Mouse (Mus musculus) stomach, embryonic 15.5 days (tissue): ENCODE data around the gene Olfr56. TPM values are rescaled to one million over a fixed set of nuclear protein-coding genes. Genes with fewer than 3 reads are reported as not detected.
"Not testable (repeated sequence)": the region's sequence is repeated elsewhere in the genome, so short reads cannot be mapped to it uniquely, and the experiment has no call there.

Source experiments
- ATAC-seq: fragments of 200-750 bp; cut with Nextera tagmentation; 2 replicates; pipeline ENCODE4 v1.8.0; 2017; ENCODE audit warnings: low read depth, moderate number of reproducible peaks, moderate TSS enrichment; ENCODE audit not compliant: insufficient read depth, low FRiP score
- H3K27ac ChIP-seq: fragments of 300-500 bp; sonication (generic); 2 replicates; pipeline ENCODE4 v1.5.1; 2015; ENCODE audit warnings: mild to moderate bottlenecking, inconsistent platforms
- H3K27me3 ChIP-seq: fragments of 300-500 bp; sonication (generic); replicated peaks from 2 replicates; pipeline ENCODE4 v1.6.1; 2015; ENCODE audit warnings: inconsistent platforms
- H3K36me3 ChIP-seq: fragments of 300-500 bp; sonication (generic); 2 replicates; pipeline ENCODE4 v1.6.1; 2015; ENCODE audit warnings: inconsistent platforms
- H3K4me1 ChIP-seq: fragments of 300-500 bp; sonication (generic); 2 replicates; pipeline ENCODE4 v1.6.1; 2015; ENCODE audit warnings: inconsistent platforms
- H3K4me2 ChIP-seq: fragments of 300-500 bp; sonication (generic); 2 replicates; pipeline ENCODE4 v1.6.1; 2015; ENCODE audit warnings: mild to moderate bottlenecking, inconsistent platforms
- H3K4me3 ChIP-seq: fragments of 300-500 bp; sonication (generic); replicated peaks from 2 replicates; pipeline ENCODE4 v1.5.1; 2015; ENCODE audit warnings: inconsistent platforms
- H3K9ac ChIP-seq: fragments of 300-500 bp; sonication (generic); 2 replicates; pipeline ENCODE4 v1.6.1; 2015; ENCODE audit warnings: inconsistent platforms
- H3K9me3 ChIP-seq: fragments of 300-500 bp; sonication (generic); 2 replicates; pipeline ENCODE4 v1.6.1; 2016; ENCODE audit warnings: inconsistent platforms
- WGBS: fragments of 180-500 bp; shearing (Covaris S2); methylation state at CpG from one replicate; pipeline ENCODE4 v1.1.7; 2015; 5-methylcytosine and 5-hydroxymethylcytosine counted together
- polyA plus RNA-seq: library from polyadenylated mRNA; unstranded; fragments of >200 nt; fragmentation: Nextera tagmentation; extraction: Ambion mirVana; gene quantifications from 2 replicates; pipeline ENCODE4 v1.2.1, GENCODE M21; 2015

Gene Olfr56
- polyA plus RNA-seq, 1 experiment from 2014 or later: not detected

GRCm38 (mm10) chr11:49154077-49154476 is 175.4 kb downstream of the Olfr56 start, which contains the start of gene Olfr1394:
Gene Olfr1394, plus strand, starts transcription at chr11:49154377.
- H3K9me3 ChIP-seq: no peaks in the 10 kb centered on the region
- H3K4me3 ChIP-seq: no peak within 1 kb of the TSS
- no peaks in the 10 kb centered on the region for H3K27me3 ChIP-seq
- no peak within 1 kb of the TSS for H3K9ac ChIP-seq
- no peak for ATAC-seq
- no peak within 1 kb of the TSS for H3K4me2 ChIP-seq
- 82% methylated on average over 1 of the region's 1 CpGs for WGBS
- no peaks in the 10 kb centered on the region for H3K36me3 ChIP-seq
- no peaks in the 10 kb centered on the region for H3K4me1 ChIP-seq
- no peak within 1 kb of the TSS for H3K27ac ChIP-seq

GRCm38 (mm10) chr11:49156821-49157814 is 178.4 kb downstream of the Olfr56 start:
- no peak overlapping the region for H3K4me2 ChIP-seq
- no peaks in the 10 kb centered on the region for H3K27me3 ChIP-seq
- no peak overlapping the region for H3K9ac ChIP-seq
- H3K4me3 ChIP-seq: no peak overlapping the region
- ATAC-seq: 0 out of 2 replicates have a peak, but pooled peaks have one; percentile 14
- 84% methylated on average over 2 of the region's 2 CpGs for WGBS
- no peaks in the 10 kb centered on the region for H3K36me3 ChIP-seq
- no peaks in the 10 kb centered on the region for H3K9me3 ChIP-seq
- no peaks in the 10 kb centered on the region for H3K4me1 ChIP-seq
- H3K27ac ChIP-seq: no peak overlapping the region

GRCm38 (mm10) chr11:49168839-49169611 is 190.3 kb downstream of the Olfr56 start:
- no peaks in the 10 kb centered on the region for H3K36me3 ChIP-seq
- H3K4me2 ChIP-seq: peak overlapping the region; percentile 82
- H3K27ac ChIP-seq: no peak overlapping the region
- WGBS: 6% methylated on average over 50 of the region's 50 CpGs
- peak overlapping the region; percentile 35 for H3K4me3 ChIP-seq
- no peak overlapping the region for H3K9ac ChIP-seq
- ATAC-seq: peak; percentile 53; the same call in 1 of the 2 replicates
- H3K4me1 ChIP-seq: peaks cover 8% of the 10 kb centered on the region
- H3K9me3 ChIP-seq: no peaks in the 10 kb centered on the region
- peaks cover 13% of the 10 kb centered on the region for H3K27me3 ChIP-seq

- Histone ChIP-seq H3K4me1 (peaks cover 8% of the 10 kb centered on the region), H3K4me3 (no peak overlapping the region), H3K4me2 (no peak overlapping the region), H3K36me3 (no peaks in the 10 kb centered on the region), H3K27ac (no peak overlapping the region), H3K27me3 (peaks cover 13% of the 10 kb centered on the region), H3K9me3 (no peaks in the 10 kb centered on the region), H3K9ac (no peak overlapping the region)
- WGBS: 86% methylated on average over 4 of the region's 4 CpGs
- no peak for ATAC-seq
Measured at GRCm38 (mm10) chr11:49170576-49170975, 191.9 kb downstream of the Olfr56 start.

GRCm38 (mm10) chr11:49175345-49175744 is 196.7 kb downstream of the Olfr56 start:
- Histone ChIP-seq H3K4me2 (no peak overlapping the region), H3K4me1 (no peaks in the 10 kb centered on the region), H3K4me3 (no peak overlapping the region), H3K36me3 (no peaks in the 10 kb centered on the region), H3K9me3 (no peaks in the 10 kb centered on the region), H3K27me3 (no peaks in the 10 kb centered on the region; the same call in 1 of the 2 replicates), H3K27ac (no peak overlapping the region), H3K9ac (no peak overlapping the region)
- ATAC-seq: no peak
- 81% methylated on average over 8 of the region's 8 CpGs for WGBS

GRCm38 (mm10) chr11:49176047-49176779 is 197.5 kb downstream of the Olfr56 start:
- H3K4me2 ChIP-seq, H3K9ac ChIP-seq, H3K4me1 ChIP-seq, H3K4me3 ChIP-seq, H3K27ac ChIP-seq, H3K9me3 ChIP-seq, ATAC-seq, H3K27me3 ChIP-seq, H3K36me3 ChIP-seq: not testable (repeated sequence)
- 62% methylated on average over 4 of the region's 4 CpGs for WGBS

GRCm38 (mm10) chr11:49183172-49183571 is 204.5 kb downstream of the Olfr56 start:
- 72% methylated on average over 1 of the region's 1 CpGs for WGBS
- no peak overlapping the region for H3K27ac ChIP-seq
- no peak overlapping the region for H3K4me2 ChIP-seq
- ATAC-seq: no peak
- no peak overlapping the region for H3K9ac ChIP-seq
- H3K9me3 ChIP-seq: no peaks in the 10 kb centered on the region
- no peaks in the 10 kb centered on the region for H3K4me1 ChIP-seq
- H3K36me3 ChIP-seq: no peaks in the 10 kb centered on the region
- no peak overlapping the region for H3K4me3 ChIP-seq
- no peaks in the 10 kb centered on the region for H3K27me3 ChIP-seq

Other genes with a start within 250 kb of the Olfr56 start
- 732 and 736 TPM in 2 replicates for gene Rack1, start 178.6 kb upstream of the Olfr56 start, polyA plus RNA-seq
- 5.0 and 6.7 TPM in 2 replicates for gene Trim41, start 161.5 kb upstream of the Olfr56 start, polyA plus RNA-seq
- 2.3 and 2.5 TPM in 2 replicates for gene Trim7, start 152.7 kb upstream of the Olfr56 start, polyA plus RNA-seq
- 10.3 and 16.4 TPM in 2 replicates for gene Gm12184, start 152.2 kb upstream of the Olfr56 start, polyA plus RNA-seq
- gene Irgm1, start 107.2 kb upstream of the Olfr56 start, polyA plus RNA-seq: 12.8 and 14.3 TPM in 2 replicates
- gene Gm5431, start 76.7 kb upstream of the Olfr56 start, polyA plus RNA-seq: 0.24 and 0.37 TPM in 2 replicates
- 3.5 and 14.5 TPM in 2 replicates for gene Psme2b, start 32.7 kb upstream of the Olfr56 start, polyA plus RNA-seq
- 0.70 and 0.77 TPM in 2 replicates for gene 9930111J21Rik1, start 509 bp downstream of the Olfr56 start, polyA plus RNA-seq
- gene Gm12185, start 13.3 kb downstream of the Olfr56 start, polyA plus RNA-seq: 0.03 TPM in 1 of 2 replicates, not detected in the other
- 1.3 and 2.0 TPM in 2 replicates for gene Tgtp1, start 15.3 kb downstream of the Olfr56 start, polyA plus RNA-seq
- gene 9930111J21Rik2, start 72.4 kb downstream of the Olfr56 start, polyA plus RNA-seq: 0.96 and 0.98 TPM in 2 replicates
- 0.14 and 1.1 TPM in 2 replicates for gene Tgtp2, start 85.3 kb downstream of the Olfr56 start, polyA plus RNA-seq
- 2.0 and 2.3 TPM in 2 replicates for gene Ifi47, start 97.7 kb downstream of the Olfr56 start, polyA plus RNA-seq
- gene Olfr1396, start 136.0 kb downstream of the Olfr56 start, polyA plus RNA-seq: 0.14 TPM in 1 of 2 replicates, not detected in the other
- gene Olfr1395, start 163.4 kb downstream of the Olfr56 start, polyA plus RNA-seq: not detected in 2 replicates
- not detected in 2 replicates for gene Olfr1394, start 175.5 kb downstream of the Olfr56 start, polyA plus RNA-seq
- 1.7 and 2.5 TPM in 2 replicates for gene Btnl9, start 208.3 kb downstream of the Olfr56 start, polyA plus RNA-seq
- 31.0 and 34.2 TPM in 2 replicates for gene Zfp62, start 224.4 kb downstream of the Olfr56 start, polyA plus RNA-seq